Comparison of ENCODE assay signal across 14 mouse cellular contexts in genomic region chr10:121237377-121237776, GRCm38 (mm10).
"Had no signal": no experiment of that assay in that cellular context is flagged by ENCODE, and none has a peak within 500 bp of the region (broad histone marks: within the 10 kb centered on the region; RNA-seq: fewer than 3 reads in every experiment).

No protein-coding gene starts in this region.

- ATAC-seq: midbrain, embryonic 15.5 days had no signal

- H3K4me1 ChIP-seq: megakaryocyte, embryonic 14.5 days; neural tube, embryonic 12.5 days; stomach, embryonic 15.5 days had no signal

- DNase-seq: lung, adult 18-20 months; lung, embryonic 14.5 days; lung, postnatal 10 days; lung, postnatal 4 days; right cerebral cortex, postnatal 14 days; thymus, adult 2 months; thymus, postnatal 25 days; thymus, postnatal 4 days had no signal

- H3K36me3 ChIP-seq: midbrain, embryonic 12.5 days; midbrain, embryonic 15.5 days; neural tube, embryonic 12.5 days; stomach, embryonic 15.5 days had no signal

- H3K27me3 ChIP-seq: midbrain, embryonic 12.5 days; midbrain, embryonic 15.5 days; neural tube, embryonic 12.5 days; stomach, embryonic 15.5 days had no signal

- H3K27ac ChIP-seq: midbrain, embryonic 12.5 days; midbrain, embryonic 15.5 days; neural tube, embryonic 12.5 days; stomach, embryonic 15.5 days; stomach, postnatal 0 days had no signal

- H3K4me3 ChIP-seq: megakaryocyte, embryonic 14.5 days; midbrain, embryonic 12.5 days; midbrain, embryonic 15.5 days; neural tube, embryonic 12.5 days; stomach, embryonic 15.5 days had no signal
